In genomic region chr1:90222427-90222901, GRCm38 (mm10) we compare ENCODE assay signal across 12 mouse cellular contexts. TPM values are rescaled to one million over a fixed set of nuclear protein-coding genes. Genes with fewer than 3 reads are reported as not detected.
DNase-seq lines count a peak whose midpoint lies in the region; ATAC-seq and TF ChIP-seq lines count a peak whose summit lies in the region.
"Had no signal": no experiment of that assay in that cellular context is flagged by ENCODE, and none has a peak within 500 bp of the region (broad histone marks: within the 10 kb centered on the region; RNA-seq: fewer than 3 reads in every experiment).

No protein-coding gene starts in this region.

- peak overlapping the region; percentile 23 for H3K4me2 ChIP-seq in forebrain, postnatal 0 days (ENCODE audit: low read depth)
- H3K4me2 ChIP-seq in midbrain, embryonic 11.5 days, result peak overlapping the region; percentile 30
- peak overlapping the region; percentile 33 for H3K4me2 ChIP-seq in neural tube, embryonic 15.5 days
- H3K4me2 ChIP-seq: heart, embryonic 15.5 days had no signal

- TF ChIP-seq CTCF in layer of hippocampus, adult 2 months (conservative IDR thresholded peaks at IDR 0.05), result no peak
- TF ChIP-seq CTCF in forebrain, postnatal 0 days (IDR thresholded peaks at IDR 0.05; ENCODE audit: low read depth), result no peak
- no peak for TF ChIP-seq CTCF in thymus, adult 2 months (IDR thresholded peaks at IDR 0.05; ENCODE audit: borderline replicate concordance, control insufficient read depth, extremely low read depth, insufficient read depth, low read length, poor library complexity)

- H3K4me1 ChIP-seq in forebrain, postnatal 0 days (ENCODE audit: insufficient read depth), result peaks cover 18% of the 10 kb centered on the region
- peaks cover 34% of the 10 kb centered on the region for H3K4me1 ChIP-seq in midbrain, embryonic 11.5 days (ENCODE audit: control insufficient read depth, insufficient read depth, low read length)
- peaks cover 37% of the 10 kb centered on the region for H3K4me1 ChIP-seq in neural tube, embryonic 15.5 days
- H3K4me1 ChIP-seq in thymus, adult 2 months (replicated peaks; ENCODE audit: control insufficient read depth, insufficient read depth, low read length), result no peaks in the 10 kb centered on the region

- WGBS in forebrain, postnatal 0 days, result 11% methylated on average over 17 of the region's 17 CpGs
- 44% methylated on average over 17 of the region's 17 CpGs for WGBS in midbrain, embryonic 11.5 days
- WGBS in neural tube, embryonic 15.5 days, result 17% methylated on average over 17 of the region's 17 CpGs
- WGBS in thymus, adult 2 months, result 62% methylated on average over 17 of the region's 17 CpGs

- H3K4me3 ChIP-seq in layer of hippocampus, adult 2 months, result no peak overlapping the region; the same call in 1 of the 2 replicates
- no peak overlapping the region for H3K4me3 ChIP-seq in forebrain, postnatal 0 days (ENCODE audit: low read depth, low read length)
- no peak overlapping the region for H3K4me3 ChIP-seq in midbrain, embryonic 11.5 days (ENCODE audit: low read depth, low read length)
- no peak overlapping the region for H3K4me3 ChIP-seq in neural tube, embryonic 15.5 days (replicated peaks)
- no peak overlapping the region for H3K4me3 ChIP-seq in thymus, adult 2 months (ENCODE audit: control insufficient read depth, insufficient read depth, low read length)
- H3K4me3 ChIP-seq: heart, embryonic 15.5 days had no signal

- H3K27ac ChIP-seq in layer of hippocampus, adult 2 months, result peak overlapping the region; percentile 76
- peak overlapping the region; percentile 47 for H3K27ac ChIP-seq in forebrain, postnatal 0 days (ENCODE audit: low read depth, low read length)
- H3K27ac ChIP-seq in midbrain, embryonic 11.5 days (ENCODE audit: low read depth, low read length), result peak overlapping the region; percentile 51; the same call in 1 of the 2 replicates
- H3K27ac ChIP-seq in neural tube, embryonic 15.5 days (replicated peaks), result peak overlapping the region; percentile 50
- H3K27ac ChIP-seq in thymus, adult 2 months (ENCODE audit: control insufficient read depth, insufficient read depth, low read length), result no peak overlapping the region
- H3K27ac ChIP-seq: heart, embryonic 15.5 days; liver, embryonic 14.5 days had no signal

- TF ChIP-seq POLR2A in thymus, adult 2 months (IDR thresholded peaks at IDR 0.05; ENCODE audit: control insufficient read depth, extremely low read depth, insufficient read depth, low read length, poor library complexity), result no peak

- H3K9ac ChIP-seq in forebrain, postnatal 0 days, result no peak overlapping the region
- H3K9ac ChIP-seq in midbrain, embryonic 11.5 days (ENCODE audit: low read length), result peak overlapping the region; percentile 38; the same call in 1 of the 2 replicates
- H3K9ac ChIP-seq in neural tube, embryonic 15.5 days (replicated peaks), result no peak overlapping the region
- H3K9ac ChIP-seq: heart, embryonic 15.5 days; liver, embryonic 14.5 days had no signal

- H3K9me3 ChIP-seq in forebrain, postnatal 0 days (ENCODE audit: low read length), result no peaks in the 10 kb centered on the region
- H3K9me3 ChIP-seq in midbrain, embryonic 11.5 days (ENCODE audit: control insufficient read depth, low read length), result peaks cover 6% of the 10 kb centered on the region; the same call in 1 of the 2 replicates
- no peaks in the 10 kb centered on the region for H3K9me3 ChIP-seq in neural tube, embryonic 15.5 days (replicated peaks)
- H3K9me3 ChIP-seq: heart, embryonic 15.5 days had no signal

- no peak for DNase-seq in layer of hippocampus, adult 2 months (ENCODE audit: low spot score in 2 of 2)
- no peak for DNase-seq in layer of hippocampus, adult 8-10 months (ENCODE audit: low spot score in 2 of 2)
- DNase-seq in forebrain, postnatal 0 days, result no peak
- peak; percentile 89 for DNase-seq in midbrain, embryonic 11.5 days (ENCODE audit: low spot score, missing footprints)
- no peak for DNase-seq in thymus, adult 2 months
- DNase-seq in spleen, postnatal 4 days (ENCODE audit: low spot score in 2 of 2), result no peak
- DNase-seq in cerebellum, adult 11 months, result no peak
- DNase-seq: adrenal gland, postnatal 36 days; lung, postnatal 36 days had no signal

- no peaks in the 10 kb centered on the region for H3K36me3 ChIP-seq in forebrain, postnatal 0 days (ENCODE audit: insufficient read depth)
- H3K36me3 ChIP-seq in midbrain, embryonic 11.5 days (ENCODE audit: control insufficient read depth, insufficient read depth, low read length), result no peaks in the 10 kb centered on the region
- no peaks in the 10 kb centered on the region for H3K36me3 ChIP-seq in neural tube, embryonic 15.5 days
- no peaks in the 10 kb centered on the region for H3K36me3 ChIP-seq in thymus, adult 2 months (ENCODE audit: control insufficient read depth, insufficient read depth, low read length)
- H3K36me3 ChIP-seq: heart, embryonic 15.5 days had no signal

- ATAC-seq in forebrain, postnatal 0 days, result peak; percentile 26
- ATAC-seq in midbrain, embryonic 11.5 days (ENCODE audit: low FRiP score), result 0 out of 2 replicates have a peak, but pooled peaks have one; percentile 6
- peak; percentile 55; the same call in 1 of the 2 replicates for ATAC-seq in neural tube, embryonic 15.5 days (ENCODE audit: low FRiP score)

- H3K27me3 ChIP-seq in forebrain, postnatal 0 days (ENCODE audit: insufficient read depth, low read length), result no peaks in the 10 kb centered on the region; the same call in 1 of the 2 replicates
- no peaks in the 10 kb centered on the region; the same call in 1 of the 2 replicates for H3K27me3 ChIP-seq in midbrain, embryonic 11.5 days (ENCODE audit: control insufficient read depth, insufficient read depth, low read length)
- no peaks in the 10 kb centered on the region for H3K27me3 ChIP-seq in neural tube, embryonic 15.5 days (replicated peaks)
- H3K27me3 ChIP-seq in thymus, adult 2 months (ENCODE audit: control insufficient read depth, insufficient read depth, low read length), result no peaks in the 10 kb centered on the region
- H3K27me3 ChIP-seq: heart, embryonic 15.5 days had no signal

RNA-seq across cellular contexts. Expression of gene Ackr3, which starts 18.7 kb away (rescaled TPM):
- total RNA-seq in layer of hippocampus, adult 2 months (2021), result 10 to 100 TPM; 13.7 to 17.8 TPM
- total RNA-seq in layer of hippocampus, adult 8-10 months (2022), result 10 to 100 TPM; 11.4 to 13.7 (median 12.8) TPM
- 7.3 and 10.0 TPM in 2 replicates for total RNA-seq in forebrain, postnatal 0 days (2014; rRNA removed)
- polyA plus RNA-seq in forebrain, postnatal 0 days (2015; fragmentation: Nextera tagmentation; extraction: Ambion mirVana), result 10.2 and 11.9 TPM in 2 replicates
- polyA plus RNA-seq in midbrain, embryonic 11.5 days (2014; fragmentation: Nextera tagmentation; extraction: Ambion mirVana), result 28.4 and 29.4 TPM in 2 replicates
- polyA plus RNA-seq in neural tube, embryonic 15.5 days (2015; fragmentation: Nextera tagmentation; extraction: Ambion mirVana), result 7.5 and 7.7 TPM in 2 replicates
- polyA plus RNA-seq in thymus, adult 2 months (2012; rRNA removed), result 17.1 and 24.7 TPM in 2 replicates
